8 mouse cellular contexts compared by ENCODE assay signal in genomic region chr10:128589464-128590192, GRCm38 (mm10). TPM values are rescaled to one million over a fixed set of nuclear protein-coding genes. Genes with fewer than 3 reads are reported as not detected.
DNase-seq lines count a peak whose midpoint lies in the region; ATAC-seq lines count a peak whose summit lies in the region.

TSS of gene Erbb3 (minus strand) at chr10:128589652.

- no peak within 1 kb of the TSS for H3K27ac ChIP-seq in heart, embryonic 14.5 days (replicated peaks in 1 of 2; ENCODE audit: control insufficient read depth in 1 of 2, insufficient read depth in 1 of 2, low read depth in 2 of 2, low read length in 2 of 2)
- peak within 1 kb of the TSS; percentile 94 for H3K27ac ChIP-seq in kidney, embryonic 16.5 days (ENCODE audit: low read length)

- H3K36me3 ChIP-seq in heart, embryonic 14.5 days (ENCODE audit: control insufficient read depth, insufficient read depth, low read length) = no peaks in the 10 kb centered on the region
- H3K36me3 ChIP-seq in kidney, embryonic 16.5 days (ENCODE audit: insufficient read depth, low read length) = no peaks in the 10 kb centered on the region

- H3K4me3 ChIP-seq in heart, embryonic 14.5 days (ENCODE audit: control insufficient read depth in 1 of 2, insufficient read depth in 1 of 2, low read depth in 1 of 2, low read length in 2 of 2) = peak within 1 kb of the TSS; percentile 56 to 75
- peak within 1 kb of the TSS; percentile 69 for H3K4me3 ChIP-seq in kidney, embryonic 16.5 days (ENCODE audit: low read length)

- peaks cover 20% of the 10 kb centered on the region for H3K27me3 ChIP-seq in heart, embryonic 14.5 days (ENCODE audit: control insufficient read depth, insufficient read depth, low read length)
- peaks cover 19% of the 10 kb centered on the region for H3K27me3 ChIP-seq in kidney, embryonic 16.5 days (ENCODE audit: insufficient read depth, low read length)

- H3K4me2 ChIP-seq in heart, embryonic 14.5 days (ENCODE audit: low read length) = peak within 1 kb of the TSS; percentile 99
- peak within 1 kb of the TSS; percentile 94 for H3K4me2 ChIP-seq in kidney, embryonic 16.5 days (replicated peaks; ENCODE audit: low read depth, low read length)

- peak within 1 kb of the TSS; percentile 70 for H3K9ac ChIP-seq in heart, embryonic 14.5 days (ENCODE audit: low read length)
- H3K9ac ChIP-seq in kidney, embryonic 16.5 days (replicated peaks; ENCODE audit: low read length) = peak within 1 kb of the TSS; percentile 71

- peak; percentile 45; the same call in 1 of the 2 replicates for ATAC-seq in heart, embryonic 14.5 days (ENCODE audit: insufficient number of reproducible peaks, insufficient read depth, low FRiP score, low read depth)
- ATAC-seq in kidney, embryonic 16.5 days (ENCODE audit: low FRiP score, low TSS enrichment) = peak; percentile 69

- H3K9me3 ChIP-seq in heart, embryonic 14.5 days (ENCODE audit: control insufficient read depth, low read length) = no peaks in the 10 kb centered on the region
- no peaks in the 10 kb centered on the region for H3K9me3 ChIP-seq in kidney, embryonic 16.5 days (ENCODE audit: low read length)

- peaks cover 6 to 11% of the 10 kb centered on the region in 2 experiments for H3K4me1 ChIP-seq in heart, embryonic 14.5 days (ENCODE audit: control insufficient read depth in 2 of 2, insufficient read depth in 2 of 2, low read length in 2 of 2)
- H3K4me1 ChIP-seq in kidney, embryonic 16.5 days (ENCODE audit: insufficient read depth, low read length) = peaks cover 8% of the 10 kb centered on the region; the same call in 1 of the 2 replicates

- 0% methylated on average over 42 of the region's 43 CpGs for WGBS in heart, embryonic 14.5 days
- 0% methylated on average over 38 of the region's 43 CpGs for WGBS in kidney, embryonic 16.5 days

- DNase-seq in 416B (ENCODE audit: low read depth) (peak; percentile 76), MN1 (ENCODE audit: low spot score) (peak; percentile 81)
- DNase-seq in embryo, embryonic 11 days = peak; percentile 80
- peak; percentile 77 for DNase-seq in lung, postnatal 25 days (ENCODE audit: low spot score)
- peak; percentile 64 for DNase-seq in retina, embryonic 14.5 days (ENCODE audit: low spot score)
- no peak for DNase-seq in layer of hippocampus, adult 11-12 months (ENCODE audit: low spot score)

RNA-seq across cellular contexts. Expression of gene Erbb3, which starts in this region (rescaled TPM):
- 2.9 and 3.5 TPM in 2 replicates for polyA plus RNA-seq in heart, embryonic 14.5 days (2014; fragmentation: Nextera tagmentation; extraction: Ambion mirVana)
- polyA plus RNA-seq in kidney, embryonic 16.5 days (2015; fragmentation: Nextera tagmentation; extraction: Ambion mirVana) = 11.5 and 12.8 TPM in 2 replicates
